Mouse (Mus musculus) telencephalon, adult 2 months (tissue): ENCODE measurements around the gene Tmem229b.
A peak's percentile ranks its signal among the peaks of the same experiment; 100 is the strongest.
"Not testable (repeated sequence)": the region's sequence is repeated elsewhere in the genome, so short reads cannot be mapped to it uniquely, and the experiment has no call there.

Source experiments
- DNase-seq: peaks from one replicate; pipeline ENCODE4 v3.0.0-alpha.2; 2011; ENCODE audit warnings: low read depth, low spot score

Tmem229b gene

DNA sequence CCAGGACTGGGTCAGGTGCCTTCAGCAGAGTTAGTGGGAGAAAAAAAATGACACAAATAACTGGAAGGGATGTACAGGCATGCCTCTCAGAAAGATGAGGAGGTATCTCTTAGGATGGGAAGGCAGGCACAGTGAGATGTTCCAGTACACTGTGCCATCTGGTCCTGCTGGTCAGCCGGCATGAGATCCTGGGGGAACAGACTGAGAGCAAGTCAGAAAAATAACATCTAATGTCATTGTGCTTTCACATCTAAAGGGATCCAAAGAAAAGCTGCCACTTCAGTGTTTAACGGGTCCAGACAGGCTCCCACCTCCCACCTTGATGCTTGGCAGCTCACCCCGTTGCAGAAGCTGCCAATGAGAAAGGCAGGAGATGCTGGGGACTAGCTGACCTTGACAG lies 54.9 kb downstream of the Tmem229b start:
- DNase-seq: peak; percentile 23

DNA sequence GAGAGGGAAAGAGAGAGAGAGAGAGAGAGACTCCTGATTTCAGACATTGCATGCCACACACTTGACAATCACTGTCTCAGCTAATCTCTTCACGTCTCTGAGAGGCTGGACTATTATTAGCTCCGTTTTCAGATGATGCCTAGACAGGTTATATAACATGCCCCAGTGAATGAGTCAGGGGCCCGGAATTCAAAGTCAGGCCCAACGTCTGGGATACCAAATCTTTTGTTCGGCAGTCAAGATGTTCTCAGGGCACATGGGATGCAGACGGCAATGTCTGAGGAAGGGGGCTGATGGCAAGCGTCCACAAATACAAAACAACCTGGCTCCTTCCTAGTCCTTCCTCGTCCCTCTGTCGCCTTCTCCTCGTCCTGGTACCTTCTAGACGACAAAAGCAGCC lies 55.4 kb downstream of the Tmem229b start:
- DNase-seq: peak; percentile 23

DNA sequence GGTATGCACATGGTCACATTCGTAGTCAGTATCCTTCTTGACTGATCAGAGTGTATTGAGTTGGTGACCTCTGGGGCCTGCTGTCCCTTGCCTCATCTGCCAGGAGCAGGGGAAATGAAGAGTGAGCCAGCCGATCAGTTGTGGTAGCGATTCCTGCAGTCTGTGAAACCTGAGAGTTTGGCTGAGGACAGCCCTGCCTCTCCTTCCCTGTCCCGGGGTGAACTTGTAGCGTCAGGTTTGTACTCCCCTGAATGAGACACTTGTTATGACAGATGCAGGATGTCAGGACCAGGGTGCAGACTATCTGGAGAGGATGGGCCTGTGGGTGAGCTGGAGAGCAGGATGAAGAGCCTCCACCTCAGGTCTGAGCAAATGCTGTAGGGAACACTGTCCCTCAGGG lies 59.8 kb downstream of the Tmem229b start:
- DNase-seq: no peak

DNA sequence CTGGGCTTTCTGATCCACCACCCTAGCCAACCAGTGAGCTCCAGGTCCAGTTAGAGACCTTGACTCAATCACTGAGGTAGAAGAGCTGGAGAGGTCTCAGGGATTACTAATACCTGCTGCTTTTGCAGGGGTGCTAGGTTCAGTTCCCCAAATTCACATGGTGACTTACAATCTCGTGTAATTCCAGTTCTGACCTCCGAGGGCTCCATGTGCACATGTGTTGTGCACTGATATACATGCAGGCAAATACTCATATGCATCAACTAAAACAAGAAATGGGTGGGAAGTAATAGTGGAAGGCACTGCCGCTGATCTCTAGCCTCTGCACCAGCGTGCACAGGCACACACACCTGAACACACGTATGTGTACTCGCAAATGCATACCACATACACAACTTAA lies 60.3 kb downstream of the Tmem229b start:
- no peak for DNase-seq

DNA sequence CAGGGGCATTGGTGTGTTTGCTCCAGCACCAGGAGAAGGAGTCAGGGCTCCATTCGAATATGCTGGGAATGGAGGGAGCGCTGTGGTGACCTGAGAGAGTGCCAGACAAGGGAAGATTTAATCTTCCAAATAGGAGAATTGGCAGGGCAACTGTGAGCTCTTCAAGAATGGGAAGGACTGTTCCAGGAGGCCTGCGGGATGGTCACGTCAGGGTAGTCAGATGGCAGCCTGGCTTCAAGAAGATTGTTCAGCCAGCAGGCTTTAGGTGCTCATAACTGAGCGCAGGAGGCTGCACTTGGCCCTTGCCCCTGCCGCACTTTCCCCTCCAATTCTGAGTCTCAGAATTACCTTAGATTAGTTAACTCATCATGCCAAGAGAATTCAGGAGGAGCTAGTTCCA lies 64.5 kb downstream of the Tmem229b start:
- DNase-seq: no peak

DNA sequence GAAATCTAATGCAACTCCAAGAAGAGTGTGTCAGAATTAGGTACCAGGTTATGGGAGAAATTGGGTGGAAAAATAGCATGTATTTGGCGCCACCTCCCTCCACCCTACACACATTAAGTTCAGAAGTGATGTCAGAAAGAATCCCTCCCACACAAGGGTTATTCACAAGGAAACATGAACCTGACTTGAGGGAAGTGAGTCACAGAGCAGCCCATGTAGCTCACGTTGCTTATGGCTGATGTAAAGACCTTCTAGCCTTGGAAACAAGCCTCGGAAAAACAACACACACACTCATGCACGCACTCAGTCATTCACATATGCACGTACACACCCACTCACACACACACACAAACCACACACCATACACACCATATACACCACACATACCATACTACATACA lies 67.3 kb downstream of the Tmem229b start:
- DNase-seq: no peak

DNA sequence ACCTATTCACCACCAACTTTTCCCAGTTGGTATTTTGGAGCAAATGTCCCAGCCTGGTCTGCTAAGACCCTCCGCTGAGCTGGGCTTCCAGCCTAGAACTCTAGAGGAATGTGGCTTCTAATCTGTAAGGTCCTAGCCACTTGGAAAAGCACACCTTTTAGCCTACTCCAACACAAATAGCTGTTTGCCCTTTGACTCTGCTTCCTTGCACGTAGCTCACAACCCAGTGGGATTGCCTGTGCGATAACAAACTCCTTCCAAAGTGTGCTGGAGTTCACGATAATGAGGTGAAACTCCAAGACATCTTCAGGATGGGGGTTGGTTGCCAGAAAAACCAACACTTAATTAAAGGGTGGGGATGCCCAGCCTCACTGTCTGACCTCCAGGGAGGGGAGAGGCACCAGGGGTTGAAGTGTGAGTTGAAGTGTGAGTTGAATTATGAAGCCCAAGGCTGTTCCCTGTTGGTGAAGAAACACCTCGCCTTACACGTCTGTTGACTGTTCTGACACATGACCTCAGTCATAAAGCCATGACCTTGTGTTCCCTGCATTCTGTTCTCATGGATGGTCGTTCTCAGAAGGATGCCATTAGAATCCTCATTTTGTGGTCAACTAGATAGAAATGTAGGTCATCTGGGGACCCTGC lies 67.9 kb downstream of the Tmem229b start:
- DNase-seq: no peak

DNA sequence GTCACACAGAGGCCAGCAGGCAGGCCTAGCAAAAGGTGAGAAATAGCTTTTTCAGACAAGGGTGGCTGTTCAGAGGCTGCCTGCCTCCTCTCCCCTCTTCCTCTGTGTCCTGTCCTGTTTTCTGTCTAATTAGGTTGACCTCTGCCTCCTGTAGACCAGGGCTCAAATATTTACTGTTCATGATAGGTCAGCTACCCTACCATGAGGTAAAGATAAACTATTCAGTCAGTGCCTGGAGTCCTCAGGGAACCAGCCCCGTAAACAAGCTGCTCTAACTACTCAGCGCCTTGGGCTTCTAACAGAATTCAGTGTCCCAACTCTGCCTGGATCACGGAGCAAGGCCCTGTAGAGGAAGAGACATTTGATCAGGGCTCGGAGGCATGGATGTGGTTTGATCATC lies 70.9 kb downstream of the Tmem229b start:
- DNase-seq: no peak

DNA sequence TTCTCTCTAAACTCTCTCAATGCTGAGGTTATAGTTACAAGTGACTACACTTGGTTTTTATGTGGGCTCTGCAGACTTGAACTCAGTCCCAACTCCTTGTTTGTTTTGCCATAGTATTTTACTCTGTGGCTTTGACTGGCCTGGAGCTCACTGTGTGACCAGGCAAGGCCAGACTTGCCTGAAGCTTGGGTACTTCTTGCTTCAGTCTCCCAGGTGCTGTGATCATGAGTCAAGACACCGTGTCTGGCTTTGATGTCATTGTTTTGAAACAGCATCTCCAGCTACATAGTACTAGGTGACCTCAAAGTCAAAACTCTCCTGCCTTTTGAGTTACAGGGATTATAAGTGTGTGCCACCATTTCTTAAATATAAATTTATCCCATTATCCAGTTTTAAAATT lies 77.5 kb downstream of the Tmem229b start:
- DNase-seq: no peak

DNA sequence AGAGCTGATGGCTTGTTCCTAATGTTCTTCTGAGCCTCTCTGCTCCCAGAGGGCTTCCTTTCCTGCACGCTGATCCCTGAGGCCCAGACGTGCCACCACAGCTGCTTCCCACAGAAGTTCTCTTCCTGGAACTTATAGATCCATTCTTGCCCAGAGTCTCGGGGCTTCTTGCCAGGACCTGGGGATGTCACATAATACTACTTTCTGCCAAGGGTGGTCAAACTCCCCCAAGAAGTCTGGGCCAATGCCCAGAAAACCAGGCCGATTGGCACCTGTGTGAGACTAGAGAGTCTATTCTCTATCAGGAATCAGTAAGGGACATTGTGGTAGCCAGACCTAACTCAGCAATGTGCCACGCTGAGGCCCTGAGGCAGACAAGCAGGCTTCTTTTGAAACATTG lies 80.1 kb downstream of the Tmem229b start:
- no peak for DNase-seq

DNA sequence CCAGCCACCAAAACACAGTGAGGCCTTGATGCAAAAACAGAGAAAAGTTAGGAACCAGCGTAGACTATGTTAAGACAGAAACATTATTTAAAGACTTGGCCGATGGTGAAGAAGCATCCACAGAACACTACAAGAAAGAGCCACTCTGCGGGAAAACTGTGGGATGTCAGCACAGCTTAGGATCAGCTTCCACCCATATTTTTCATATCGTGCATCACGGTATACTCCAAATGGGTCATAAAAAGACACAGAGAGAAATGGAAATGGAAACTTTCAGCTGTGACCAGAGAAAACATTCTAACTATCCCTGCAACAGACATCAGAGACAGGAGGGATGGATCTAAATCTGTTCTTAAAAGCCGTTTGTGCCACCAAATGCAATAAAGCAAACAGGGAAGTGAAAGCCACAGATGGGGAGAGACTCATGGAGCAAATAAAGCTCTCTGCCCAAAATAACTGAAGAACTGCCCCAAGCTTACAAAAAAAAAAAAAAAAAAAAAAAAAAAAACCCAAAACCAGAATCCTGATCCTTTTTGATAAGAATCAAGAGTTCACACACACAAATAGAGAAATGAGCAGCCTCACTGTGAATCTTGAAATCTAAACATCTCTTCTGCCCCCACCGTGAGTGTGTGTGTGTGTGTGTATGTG lies 83.8 kb downstream of the Tmem229b start:
- peak; percentile 70 for DNase-seq

DNA sequence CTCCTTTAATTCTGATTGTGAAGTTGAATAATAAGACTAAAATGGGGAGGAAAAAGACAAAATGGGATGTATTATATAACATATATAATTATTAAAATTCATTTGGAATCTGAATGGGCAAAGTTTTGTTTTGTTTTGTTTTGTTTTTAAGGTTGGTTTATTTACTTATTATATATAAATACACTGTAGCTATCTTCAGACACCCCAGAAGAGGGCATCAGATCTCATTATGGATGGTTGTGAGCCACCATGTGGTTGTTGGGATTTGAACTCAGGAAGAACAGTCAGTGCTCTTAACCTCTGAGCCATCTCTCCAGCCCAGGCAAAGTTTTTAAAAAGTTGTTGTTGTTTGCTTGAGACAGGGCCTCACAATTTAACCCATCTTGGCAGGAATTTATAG lies 84.5 kb downstream of the Tmem229b start:
- DNase-seq: not testable (repeated sequence)

DNA sequence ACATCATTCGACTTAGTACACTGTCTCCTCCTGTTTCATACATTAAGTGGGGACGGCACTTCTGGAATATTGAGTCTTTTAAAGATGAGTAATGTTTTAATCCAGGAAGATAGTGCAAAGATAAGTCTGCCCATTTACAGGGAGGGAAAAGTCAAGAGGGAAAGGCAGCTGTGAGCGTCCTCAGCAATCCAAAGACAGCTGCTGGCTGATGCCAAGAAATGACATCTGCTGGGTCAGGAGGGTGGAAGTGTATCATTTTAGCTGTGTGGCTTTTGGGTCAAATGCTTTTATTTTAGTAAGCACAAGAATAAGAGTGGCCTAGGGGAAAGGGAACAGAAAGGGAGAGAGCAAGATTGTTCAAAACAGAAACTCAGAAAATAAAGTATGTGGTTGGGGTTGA lies 85.4 kb downstream of the Tmem229b start:
- DNase-seq: no peak

DNA sequence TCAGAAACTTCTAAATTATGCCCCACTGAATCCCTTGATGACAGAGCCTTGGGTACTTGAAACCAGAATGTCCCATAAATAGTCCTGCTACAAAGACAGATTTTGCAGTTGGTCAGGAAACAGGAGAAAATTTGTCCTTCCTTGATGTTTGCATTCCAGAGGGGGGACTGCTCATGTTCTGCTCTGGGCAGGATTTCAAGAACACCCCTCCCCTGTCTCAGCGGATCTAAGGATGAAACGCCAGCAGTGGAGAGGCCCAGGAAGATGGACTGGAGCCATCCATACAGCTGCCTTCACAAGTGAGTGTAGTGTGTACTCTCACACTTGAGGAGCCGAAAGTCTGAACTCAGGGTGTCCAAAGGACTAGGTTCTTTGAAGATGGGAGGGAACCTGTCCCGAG lies 86.0 kb downstream of the Tmem229b start:
- DNase-seq: no peak

DNA sequence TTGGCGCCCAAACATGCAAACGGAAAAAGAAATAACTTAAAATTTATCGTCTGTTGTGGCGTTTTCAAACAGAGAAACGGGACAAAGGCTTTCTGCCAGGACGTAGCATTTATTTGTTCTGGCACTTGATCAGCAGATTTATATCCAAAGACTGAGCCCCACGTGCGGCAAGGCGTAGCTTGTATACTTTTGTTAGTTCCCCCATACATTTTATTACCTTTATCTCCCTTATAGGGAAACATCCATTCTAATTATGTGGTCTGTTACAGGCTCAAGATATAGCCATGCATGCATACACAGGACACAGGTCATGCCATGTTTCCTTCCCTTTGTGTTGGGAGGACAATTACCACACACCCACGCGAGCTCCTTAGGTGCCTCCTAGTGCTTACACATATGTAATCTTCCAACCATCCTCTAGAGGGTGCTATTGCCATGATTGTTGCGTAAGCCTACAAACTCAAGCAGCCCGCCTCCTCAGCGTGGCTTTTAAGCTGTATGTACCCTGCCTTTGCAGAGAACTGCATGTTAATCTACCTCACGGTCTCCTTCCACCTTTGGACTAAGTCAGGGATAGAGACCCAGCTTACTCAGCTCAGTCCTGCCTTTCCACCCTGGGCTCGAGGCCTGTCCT lies 88.2 kb downstream of the Tmem229b start:
- DNase-seq: peak; percentile 79

DNA sequence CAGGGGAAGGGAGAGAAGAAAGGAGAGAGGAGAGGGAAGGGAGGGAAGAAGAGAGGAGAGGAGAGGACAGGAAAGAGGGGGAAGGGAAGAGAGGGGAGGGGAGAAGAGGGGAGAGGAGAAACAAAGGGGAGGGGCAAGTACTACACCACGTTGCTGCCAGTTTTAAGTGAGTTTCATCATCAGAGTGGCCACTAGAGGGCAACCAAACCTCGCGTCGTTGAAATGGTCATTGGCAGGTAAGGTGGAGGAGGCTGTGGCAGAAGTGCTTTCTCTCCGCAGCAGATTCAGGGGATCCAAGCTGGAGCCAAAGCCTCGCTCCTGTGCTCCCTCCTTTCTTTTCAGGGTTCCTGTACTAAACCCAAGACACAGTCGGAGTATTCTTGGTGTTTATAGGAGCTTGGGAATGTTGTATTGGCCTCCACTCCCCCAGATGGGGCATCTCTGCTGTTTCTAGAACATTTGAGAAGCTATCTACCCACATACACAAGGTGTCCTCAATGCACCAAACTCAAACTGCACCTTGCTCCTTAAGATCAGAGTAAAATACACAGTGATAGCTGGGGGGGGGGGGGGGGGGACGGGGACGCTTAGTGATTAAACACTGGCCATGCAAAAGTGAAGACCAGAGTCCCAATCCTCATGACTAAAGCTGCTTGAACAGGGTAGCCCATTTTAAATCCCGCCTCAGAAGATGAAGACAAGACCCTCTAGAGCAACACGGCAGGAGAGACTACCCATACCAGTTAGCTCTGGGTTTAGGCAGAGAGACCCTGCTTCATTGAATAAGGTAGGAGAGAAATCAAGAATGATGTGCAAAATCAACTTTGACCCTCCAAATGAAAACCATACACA lies 89.0 kb downstream of the Tmem229b start:
- DNase-seq: peak; percentile 60

DNA sequence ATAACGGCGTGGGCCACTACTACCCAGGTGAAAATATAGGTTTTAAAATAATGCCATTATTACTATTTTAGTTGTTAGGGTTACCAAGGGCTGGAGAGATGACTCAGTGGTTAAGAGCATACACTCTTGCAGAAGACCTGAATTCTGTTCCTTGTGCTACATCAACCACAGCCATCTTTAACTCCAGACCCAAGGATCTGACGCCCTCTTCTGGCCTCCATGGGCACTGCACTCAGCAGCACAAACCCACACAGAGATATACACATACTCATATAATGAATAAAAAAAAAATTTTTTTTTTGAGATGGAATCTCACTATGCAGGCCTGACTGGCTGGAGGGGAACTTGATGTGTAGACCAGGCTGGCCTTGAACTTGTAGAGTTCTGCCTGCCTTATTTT lies 91.1 kb downstream of the Tmem229b start:
- DNase-seq: no peak

DNA sequence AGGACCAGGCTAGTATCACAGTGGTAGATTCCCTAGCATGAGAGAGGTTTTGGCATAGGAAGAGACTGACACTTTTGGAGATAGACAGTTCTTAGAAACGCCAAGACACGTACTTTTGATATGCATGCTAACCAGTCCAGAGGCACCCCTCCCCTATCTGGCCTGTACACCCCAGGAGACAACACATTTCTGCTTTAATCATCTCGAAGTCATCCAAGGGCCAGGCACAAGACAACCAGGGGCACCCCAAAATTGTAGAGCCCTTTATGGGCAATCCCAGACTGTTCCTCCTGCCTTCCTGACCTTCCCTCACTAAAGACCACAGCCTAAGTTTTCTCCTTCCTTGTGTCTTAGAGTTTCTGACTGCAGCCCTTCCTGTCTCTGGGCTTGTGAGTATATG lies 91.9 kb downstream of the Tmem229b start:
- DNase-seq: no peak

DNA sequence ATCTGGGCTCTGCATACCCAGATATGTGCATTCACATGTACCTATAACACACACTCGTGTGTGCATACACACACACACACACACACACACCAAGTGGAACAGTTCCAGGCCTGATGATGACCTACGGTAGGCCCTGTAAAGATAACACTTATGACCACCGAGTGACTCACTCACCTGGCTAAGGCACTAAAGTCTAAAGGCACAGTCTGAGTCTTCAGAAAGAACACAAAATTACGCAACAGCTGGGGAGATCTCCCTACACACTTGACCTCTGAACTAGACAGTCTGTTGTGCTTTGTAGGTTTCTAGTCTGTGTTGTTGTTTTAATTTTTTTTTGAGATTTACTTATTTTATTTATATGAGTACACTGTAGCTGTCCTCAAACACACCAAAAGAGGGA lies 93.0 kb downstream of the Tmem229b start:
- DNase-seq: no peak
